Mouse (Mus musculus): ENCODE data around the gene 1300017J02Rik. TPM values are rescaled to one million over a fixed set of nuclear protein-coding genes. Genes with fewer than 3 reads are reported as not detected.

1300017J02Rik gene
- polyA plus RNA-seq (2017; shearing (Covaris generic)) = 1 to 10 TPM; 1.2 to 4.7 TPM

GRCm38 (mm10) chr9:103304927-103305326 lies at the start of gene 1300017J02Rik, which contains the start of gene Topbp1:
Gene 1300017J02Rik, minus strand, starts transcription at chr9:103305082.
Gene Topbp1, plus strand, starts transcription at chr9:103305215.

GRCm38 (mm10) chr9:103230151-103230951 lies 74.5 kb downstream of the 1300017J02Rik start, which contains the start of the genes Gm20425 and Trf:
Gene Gm20425, minus strand, starts transcription at chr9:103230307.
Gene Trf, minus strand, starts transcription at chr9:103230444.

GRCm38 (mm10) chr9:103201561-103202260 lies 103.2 kb downstream of the 1300017J02Rik start, which contains the start of gene Srprb:
Gene Srprb, minus strand, starts transcription at chr9:103202137.

Other genes with a start within 250 kb of the 1300017J02Rik start
- gene Rab6b, start 193.3 kb downstream of the 1300017J02Rik start, polyA plus RNA-seq (2017; shearing (Covaris generic)) = 10 to 100 TPM; 18.9 to 37.1 TPM
- 10 to 100 TPM; 41.5 to 42.3 TPM for gene Srprb, start 102.9 kb downstream of the 1300017J02Rik start, polyA plus RNA-seq (2017; shearing (Covaris generic))
- 1 to 10 TPM; 1.5 to 3.8 TPM for gene Gm20425, start 74.8 kb downstream of the 1300017J02Rik start, polyA plus RNA-seq (2017; shearing (Covaris generic))
- 10 to 100 TPM in 1 of 2 experiments, 1 to 10 TPM in 1; 5.3 to 16.7 TPM for gene Trf, start 74.6 kb downstream of the 1300017J02Rik start, polyA plus RNA-seq (2017; shearing (Covaris generic))
- gene Topbp1, start 133 bp upstream of the 1300017J02Rik start, polyA plus RNA-seq (2017; shearing (Covaris generic)) = 10 to 100 TPM; 54.5 to 73.5 TPM
- 10 to 100 TPM; 49.0 to 61.7 TPM for gene Cdv3, start 60.8 kb upstream of the 1300017J02Rik start, polyA plus RNA-seq (2017; shearing (Covaris generic))
- gene Bfsp2, start 175.3 kb upstream of the 1300017J02Rik start, polyA plus RNA-seq (2017; shearing (Covaris generic)) = not detected

All from inflammation-experienced regulatory T-cells (primary cell).